Mouse (Mus musculus) lung, postnatal 0 days (tissue): Measurements from ENCODE around the gene Dlg4.

ENCODE experiments used
- CTCF ChIP-seq: IDR thresholded peaks from 2 replicates; pipeline ENCODE4 v1.5.1; 2016; ENCODE audit warnings: antibody characterized with exemption, mild to moderate bottlenecking
- EP300 ChIP-seq: IDR thresholded peaks from 2 replicates; pipeline ENCODE4 v1.6.1; 2016; ENCODE audit warnings: antibody characterized with exemption, mild to moderate bottlenecking, control low read depth

- TF ChIP-seq EP300 (no peak), CTCF (no peak)
These were observed 3.3 kb upstream of the Dlg4 start for GRCm38 (mm10) chr11:70013408-70013807.
